Mouse (Mus musculus): ENCODE measurements around the gene Mtpn. TPM values are rescaled to one million over a fixed set of nuclear protein-coding genes. Genes with fewer than 3 reads are reported as not detected.
A peak's percentile ranks its signal among the peaks of the same experiment; 100 is the strongest.

Gene Mtpn
- polyA plus RNA-seq (2012; rRNA removed) = 63.4 and 67.1 TPM in 2 replicates

- H3K27ac ChIP-seq (ENCODE audit: insufficient read depth, low read length) = peak within 1 kb of the TSS; percentile 91
- H3K4me1 ChIP-seq (ENCODE audit: control insufficient read depth, insufficient read depth, insufficient read length) = peaks cover 11% of the 10 kb centered on the region
- no peaks in the 10 kb centered on the region for H3K36me3 ChIP-seq (ENCODE audit: control insufficient read depth, insufficient read depth, low read length)
- H3K4me3 ChIP-seq (ENCODE audit: extremely low read depth, insufficient read depth, insufficient read length) = peak within 1 kb of the TSS; percentile 98
- TF ChIP-seq POLR2A (IDR thresholded peaks at IDR 0.05; ENCODE audit: low read depth, low read length) (peak; percentile 55), CTCF (IDR thresholded peaks at IDR 0.05; ENCODE audit: extremely low read depth, insufficient read depth, insufficient read length, insufficient replicate concordance) (no peak)
- DNase-seq (ENCODE audit: low read depth in 1 of 2, low spot score in 2 of 2) = peak; percentile 95 to 98
- under 1% methylated on average over 60 of the region's 61 CpGs for WGBS
- H3K27me3 ChIP-seq (ENCODE audit: control insufficient read depth, insufficient read depth, low read length) = no peaks in the 10 kb centered on the region
Observed at GRCm38 (mm10) chr6:35539304-35540009, at the start of gene Mtpn. Gene Mtpn, minus strand, starts transcription at chr6:35539888.

GRCm38 (mm10) chr6:35568731-35569130, 29.0 kb upstream of the Mtpn start:
- Histone ChIP-seq H3K36me3 (ENCODE audit: control insufficient read depth, insufficient read depth, low read length) (no peaks in the 10 kb centered on the region), H3K27ac (ENCODE audit: insufficient read depth, low read length) (no peak overlapping the region), H3K4me3 (ENCODE audit: extremely low read depth, insufficient read depth, insufficient read length) (no peak overlapping the region), H3K4me1 (ENCODE audit: control insufficient read depth, insufficient read depth, insufficient read length) (no peaks in the 10 kb centered on the region), H3K27me3 (ENCODE audit: control insufficient read depth, insufficient read depth, low read length) (no peaks in the 10 kb centered on the region)
- TF ChIP-seq POLR2A (IDR thresholded peaks at IDR 0.05; ENCODE audit: low read depth, low read length) (no peak), CTCF (IDR thresholded peaks at IDR 0.05; ENCODE audit: extremely low read depth, insufficient read depth, insufficient read length, insufficient replicate concordance) (no peak)
- DNase-seq (ENCODE audit: low read depth in 1 of 2, low spot score in 2 of 2) = no peak

- H3K27me3 ChIP-seq (ENCODE audit: control insufficient read depth, insufficient read depth, low read length) = no peaks in the 10 kb centered on the region
- no peak for TF ChIP-seq CTCF (IDR thresholded peaks at IDR 0.05; ENCODE audit: extremely low read depth, insufficient read depth, insufficient read length, insufficient replicate concordance)
- TF ChIP-seq POLR2A (IDR thresholded peaks at IDR 0.05; ENCODE audit: low read depth, low read length) = no peak
- no peaks in the 10 kb centered on the region for H3K36me3 ChIP-seq (ENCODE audit: control insufficient read depth, insufficient read depth, low read length)
- no peak overlapping the region for H3K27ac ChIP-seq (ENCODE audit: insufficient read depth, low read length)
- DNase-seq (ENCODE audit: low read depth in 1 of 2, low spot score in 2 of 2) = peak; percentile 13 to 22
- H3K4me1 ChIP-seq (ENCODE audit: control insufficient read depth, insufficient read depth, insufficient read length) = no peaks in the 10 kb centered on the region
- no peak overlapping the region for H3K4me3 ChIP-seq (ENCODE audit: extremely low read depth, insufficient read depth, insufficient read length)
Observed at GRCm38 (mm10) chr6:35567755-35568154, 28.1 kb upstream of the Mtpn start.

- 11% methylated on average over 2 of the region's 2 CpGs for WGBS
- Histone ChIP-seq H3K4me1 (ENCODE audit: control insufficient read depth, insufficient read depth, insufficient read length) (no peaks in the 10 kb centered on the region), H3K36me3 (ENCODE audit: control insufficient read depth, insufficient read depth, low read length) (no peaks in the 10 kb centered on the region), H3K27ac (ENCODE audit: insufficient read depth, low read length) (no peak overlapping the region), H3K27me3 (ENCODE audit: control insufficient read depth, insufficient read depth, low read length) (no peaks in the 10 kb centered on the region), H3K4me3 (ENCODE audit: extremely low read depth, insufficient read depth, insufficient read length) (no peak overlapping the region)
- no peak for DNase-seq (ENCODE audit: low read depth in 1 of 2, low spot score in 2 of 2)
- TF ChIP-seq CTCF (IDR thresholded peaks at IDR 0.05; ENCODE audit: extremely low read depth, insufficient read depth, insufficient read length, insufficient replicate concordance) (no peak), POLR2A (IDR thresholded peaks at IDR 0.05; ENCODE audit: low read depth, low read length) (no peak)
Observed at GRCm38 (mm10) chr6:35559950-35560349, 20.3 kb upstream of the Mtpn start.

- TF ChIP-seq POLR2A (IDR thresholded peaks at IDR 0.05; ENCODE audit: low read depth, low read length) (no peak), CTCF (IDR thresholded peaks at IDR 0.05; ENCODE audit: extremely low read depth, insufficient read depth, insufficient read length, insufficient replicate concordance) (no peak)
- H3K27ac ChIP-seq (ENCODE audit: insufficient read depth, low read length) = no peak overlapping the region
- no peak for DNase-seq (ENCODE audit: low read depth in 1 of 2, low spot score in 2 of 2)
- H3K4me3 ChIP-seq (ENCODE audit: extremely low read depth, insufficient read depth, insufficient read length) = no peak overlapping the region
- H3K36me3 ChIP-seq (ENCODE audit: control insufficient read depth, insufficient read depth, low read length) = no peaks in the 10 kb centered on the region
- no peaks in the 10 kb centered on the region; the same call in 1 of the 2 replicates for H3K4me1 ChIP-seq (ENCODE audit: control insufficient read depth, insufficient read depth, insufficient read length)
- H3K27me3 ChIP-seq (ENCODE audit: control insufficient read depth, insufficient read depth, low read length) = no peaks in the 10 kb centered on the region
Observed at GRCm38 (mm10) chr6:35544352-35544751, 4.7 kb upstream of the Mtpn start.

GRCm38 (mm10) chr6:35542656-35543400, 3.1 kb upstream of the Mtpn start:
- 85% methylated on average over 8 of the region's 8 CpGs for WGBS
- Histone ChIP-seq H3K27me3 (ENCODE audit: control insufficient read depth, insufficient read depth, low read length) (no peaks in the 10 kb centered on the region), H3K4me3 (ENCODE audit: extremely low read depth, insufficient read depth, insufficient read length) (no peak overlapping the region), H3K4me1 (ENCODE audit: control insufficient read depth, insufficient read depth, insufficient read length) (no peaks in the 10 kb centered on the region; the same call in 1 of the 2 replicates), H3K36me3 (ENCODE audit: control insufficient read depth, insufficient read depth, low read length) (no peaks in the 10 kb centered on the region), H3K27ac (ENCODE audit: insufficient read depth, low read length) (no peak overlapping the region)
- TF ChIP-seq CTCF (IDR thresholded peaks at IDR 0.05; ENCODE audit: extremely low read depth, insufficient read depth, insufficient read length, insufficient replicate concordance) = no peak
- no peak for DNase-seq (ENCODE audit: low read depth in 1 of 2, low spot score in 2 of 2)

- no peaks in the 10 kb centered on the region for H3K27me3 ChIP-seq (ENCODE audit: control insufficient read depth, insufficient read depth, low read length)
- H3K4me3 ChIP-seq (ENCODE audit: extremely low read depth, insufficient read depth, insufficient read length) = no peak overlapping the region
- WGBS = 85% methylated on average over 9 of the region's 9 CpGs
- H3K36me3 ChIP-seq (ENCODE audit: control insufficient read depth, insufficient read depth, low read length) = no peaks in the 10 kb centered on the region
- H3K27ac ChIP-seq (ENCODE audit: insufficient read depth, low read length) = no peak overlapping the region
- peaks cover 9% of the 10 kb centered on the region for H3K4me1 ChIP-seq (ENCODE audit: control insufficient read depth, insufficient read depth, insufficient read length)
- TF ChIP-seq CTCF (IDR thresholded peaks at IDR 0.05; ENCODE audit: extremely low read depth, insufficient read depth, insufficient read length, insufficient replicate concordance) (no peak), POLR2A (IDR thresholded peaks at IDR 0.05; ENCODE audit: low read depth, low read length) (no peak)
- peak in 1 of 2 experiments; percentile 5 for DNase-seq (ENCODE audit: low read depth in 1 of 2, low spot score in 2 of 2)
Observed at GRCm38 (mm10) chr6:35540377-35540776, 689 bp upstream of the Mtpn start.

All from spleen, adult 2 months (tissue).